Mouse (Mus musculus) urinary bladder, adult 18-20 months (tissue): ENCODE measurements around the gene Oosp1.

Experiments
- DNase-seq, 2 experiments: peaks; one replicate each; pipeline ENCODE4 v3.0.0; 2022; ENCODE audit warnings: low spot score in 2 of 2, mixed read lengths in 2 of 2

Oosp1 gene

GRCm38 (mm10) chr19:11690839-11691238, at the start of gene Oosp1:
TSS of gene Oosp1 (minus strand) at chr19:11691150.
- no peak for DNase-seq

- no peak for DNase-seq
Observed at GRCm38 (mm10) chr19:11736455-11736854, 45.5 kb upstream of the Oosp1 start.

GRCm38 (mm10) chr19:11730278-11730677, 39.3 kb upstream of the Oosp1 start:
- DNase-seq, result no peak

GRCm38 (mm10) chr19:11727304-11727703, 36.4 kb upstream of the Oosp1 start:
- no peak for DNase-seq

GRCm38 (mm10) chr19:11725915-11726314, 35.0 kb upstream of the Oosp1 start:
- no peak for DNase-seq

GRCm38 (mm10) chr19:11724275-11724674, 33.3 kb upstream of the Oosp1 start:
- no peak for DNase-seq

GRCm38 (mm10) chr19:11723870-11724269, 32.9 kb upstream of the Oosp1 start:
- no peak for DNase-seq

- DNase-seq, result no peak
Observed at GRCm38 (mm10) chr19:11720071-11720470, 29.1 kb upstream of the Oosp1 start.

- no peak for DNase-seq
Observed at GRCm38 (mm10) chr19:11712451-11712850, 21.5 kb upstream of the Oosp1 start.

GRCm38 (mm10) chr19:11698342-11698741, 7.4 kb upstream of the Oosp1 start:
- no peak for DNase-seq

- DNase-seq, result no peak
Observed at GRCm38 (mm10) chr19:11696755-11697154, 5.8 kb upstream of the Oosp1 start, which contains the start of gene Oosp3. TSS of gene Oosp3 (plus strand) at chr19:11697055.

- no peak for DNase-seq
Observed at GRCm38 (mm10) chr19:11691454-11691853, 504 bp upstream of the Oosp1 start.

- no peak for DNase-seq
Observed at GRCm38 (mm10) chr19:11661562-11661961, 29.4 kb downstream of the Oosp1 start.

GRCm38 (mm10) chr19:11660459-11660858, 30.5 kb downstream of the Oosp1 start, which contains the start of gene Oosp2:
TSS of gene Oosp2 (minus strand) at chr19:11660559.
- DNase-seq, result no peak

- no peak for DNase-seq
Observed at GRCm38 (mm10) chr19:11659142-11659541, 31.8 kb downstream of the Oosp1 start.

- no peak for DNase-seq
Observed at GRCm38 (mm10) chr19:11649564-11649963, 41.4 kb downstream of the Oosp1 start.

- DNase-seq, result no peak
Observed at GRCm38 (mm10) chr19:11646166-11646565, 44.8 kb downstream of the Oosp1 start.

- DNase-seq, result no peak
Observed at GRCm38 (mm10) chr19:11640732-11641131, 50.2 kb downstream of the Oosp1 start, which contains the start of gene Ms4a3. TSS of gene Ms4a3 (minus strand) at chr19:11640851.

GRCm38 (mm10) chr19:11639038-11639437, 51.9 kb downstream of the Oosp1 start:
- no peak for DNase-seq

GRCm38 (mm10) chr19:11635572-11635971, 55.4 kb downstream of the Oosp1 start:
- no peak for DNase-seq

- DNase-seq, result no peak
Observed at GRCm38 (mm10) chr19:11634330-11634729, 56.6 kb downstream of the Oosp1 start.

- no peak for DNase-seq
Observed at GRCm38 (mm10) chr19:11633732-11634131, 57.2 kb downstream of the Oosp1 start.

- DNase-seq, result no peak
Observed at GRCm38 (mm10) chr19:11625231-11625630, 65.7 kb downstream of the Oosp1 start.

GRCm38 (mm10) chr19:11624800-11625199, 66.2 kb downstream of the Oosp1 start:
- no peak for DNase-seq
